Mouse (Mus musculus) mouse embryonic stem cell (cell line): ENCODE measurements around the gene Tsku.

Experiments
- in situ Hi-C, 2 experiments: fragments of 300-500 bp; cut with MboI; formaldehyde crosslinking; loops; 1 replicate in 1 of 2; 3 replicates in 1 of 2; pipeline ENCODE4 v1.14.3; 2019 to 2020; ENCODE audit warnings: low sequenced_read_pairs in 2 of 2, low pct_unique_long_range_greater_than_20kb in 1 of 2, mixed read lengths in 1 of 2; ENCODE audit not compliant: unreplicated experiment in 1 of 2

Tsku gene

GRCm38 (mm10) chr7:98361063-98361652, at the start of gene Tsku:
TSS of gene Tsku (minus strand) at chr7:98361328.
- in situ Hi-C loops: no loop called here

- in situ Hi-C loops: no loop called here
Observed at GRCm38 (mm10) chr7:98407615-98408014, 46.5 kb upstream of the Tsku start.

- in situ Hi-C loops: no loop called here
Observed at GRCm38 (mm10) chr7:98403996-98404395, 42.9 kb upstream of the Tsku start.

- in situ Hi-C loops: no loop called here
Observed at GRCm38 (mm10) chr7:98402582-98403574, 41.8 kb upstream of the Tsku start.

GRCm38 (mm10) chr7:98392466-98393201, 31.5 kb upstream of the Tsku start:
- in situ Hi-C loops: no loop called here

GRCm38 (mm10) chr7:98391351-98391936, 30.3 kb upstream of the Tsku start:
- in situ Hi-C loops: no loop called here

- in situ Hi-C loops: no loop called here
Observed at GRCm38 (mm10) chr7:98390486-98390885, 29.4 kb upstream of the Tsku start.

GRCm38 (mm10) chr7:98389656-98390055, 28.5 kb upstream of the Tsku start:
- in situ Hi-C loops: no loop called here

- in situ Hi-C loops: no loop called here
Observed at GRCm38 (mm10) chr7:98388881-98389501, 27.9 kb upstream of the Tsku start.

- in situ Hi-C loops: no loop called here
Observed at GRCm38 (mm10) chr7:98387201-98387600, 26.1 kb upstream of the Tsku start.

- in situ Hi-C loops: no loop called here
Observed at GRCm38 (mm10) chr7:98385168-98385567, 24.0 kb upstream of the Tsku start.

- in situ Hi-C loops: no loop called here
Observed at GRCm38 (mm10) chr7:98383337-98383736, 22.2 kb upstream of the Tsku start.

- in situ Hi-C loops: no loop called here
Observed at GRCm38 (mm10) chr7:98382784-98383183, 21.7 kb upstream of the Tsku start.

- in situ Hi-C loops: no loop called here
Observed at GRCm38 (mm10) chr7:98380224-98380925, 19.2 kb upstream of the Tsku start.

- in situ Hi-C loops: no loop called here
Observed at GRCm38 (mm10) chr7:98379232-98379631, 18.1 kb upstream of the Tsku start.

- in situ Hi-C loops: no loop called here
Observed at GRCm38 (mm10) chr7:98377257-98377656, 16.1 kb upstream of the Tsku start.

- in situ Hi-C loops: no loop called here
Observed at GRCm38 (mm10) chr7:98371161-98371560, 10.0 kb upstream of the Tsku start.
